Mouse (Mus musculus) lung, postnatal 0 days (tissue): ENCODE results near the gene L3mbtl1.

ENCODE experiments used
- CTCF ChIP-seq: IDR thresholded peaks from 2 replicates; pipeline ENCODE4 v1.5.1; 2016; ENCODE audit warnings: antibody characterized with exemption, mild to moderate bottlenecking
- EP300 ChIP-seq: IDR thresholded peaks from 2 replicates; pipeline ENCODE4 v1.6.1; 2016; ENCODE audit warnings: antibody characterized with exemption, mild to moderate bottlenecking, control low read depth

GRCm38 (mm10) chr2:162934421-162934820 lies 8.9 kb upstream of the L3mbtl1 start:
- no peak for TF ChIP-seq EP300
- TF ChIP-seq CTCF = no peak
